Mouse (Mus musculus): ENCODE data around the gene Mdm2.

- TF ChIP-seq TAL1 (IDR thresholded peaks at IDR 0.05; ENCODE audit: low read length), result no peak
- no peak for TF ChIP-seq GATA1 (IDR thresholded peaks at IDR 0.05; ENCODE audit: low read length)
Measured at GRCm38 (mm10) chr10:117696827-117697560, 13.6 kb downstream of the Mdm2 start.

All from erythroblast, embryonic 14.5 days (primary cell).